Mouse (Mus musculus) MEL (cell line): ENCODE measurements around the gene Clip4.

ENCODE experiments used
- CTCF ChIP-seq, 3 experiments: IDR thresholded peaks in 2 of 3; conservative IDR thresholded peaks in 1 of 3; 2 replicates each; pipeline ENCODE4 v1.5.1; 2011 to 2012; ENCODE audit warnings: low read length in 3 of 3, low read depth in 2 of 3, mild to moderate bottlenecking in 2 of 3, improper control_type of control experiment in 1 of 3, inconsistent platforms in 1 of 3, mixed read lengths in 1 of 3, moderate library complexity in 1 of 3; ENCODE audit not compliant: control insufficient read depth in 1 of 3, insufficient read depth in 1 of 3, poor library complexity in 1 of 3, severe bottlenecking in 1 of 3
- ELF1 ChIP-seq: IDR thresholded peaks from 2 replicates; pipeline ENCODE4 v1.6.1; 2014; ENCODE audit warnings: low read depth, mild to moderate bottlenecking, inconsistent platforms, low read length, improper control_type of control experiment, moderate library complexity
- KAT2A ChIP-seq: conservative IDR thresholded peaks from 2 replicates; pipeline ENCODE4 v1.6.1; 2012; ENCODE audit warnings: low read depth, low read length, improper control_type of control experiment, inconsistent platforms
- ZNF384 ChIP-seq: IDR thresholded peaks from 2 replicates; pipeline ENCODE4 v1.6.1; 2012; ENCODE audit warnings: low read depth, mild to moderate bottlenecking, inconsistent platforms, low read length, improper control_type of control experiment

DNA sequence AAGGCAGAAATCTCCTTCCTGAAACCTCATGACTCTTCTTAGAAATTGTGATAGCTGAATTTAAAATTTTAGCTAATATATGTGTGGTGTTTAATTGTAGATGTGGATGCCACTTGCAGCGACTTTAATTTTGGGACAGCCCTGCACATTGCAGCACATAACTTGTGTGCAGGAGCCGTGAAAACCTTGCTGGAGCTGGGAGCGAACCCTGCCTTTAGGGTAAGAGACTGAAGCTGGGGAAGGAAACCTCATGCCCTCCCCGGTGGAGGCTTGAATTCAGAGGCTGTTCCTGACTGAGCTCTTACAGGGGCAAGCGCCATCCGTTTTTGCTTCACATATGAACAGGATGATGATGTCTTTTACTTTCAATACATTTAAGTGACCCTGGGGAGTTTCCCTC lies 35.2 kb downstream of the Clip4 start:
- no peak for TF ChIP-seq ZNF384
- no peak for TF ChIP-seq CTCF (IDR thresholded peaks at IDR 0.05 in 2 of 3, conservative IDR thresholded peaks at IDR 0.05 in 1 of 3; ENCODE audit: control insufficient read depth in 1 of 3, insufficient read depth in 1 of 3, low read depth in 2 of 3, low read length in 3 of 3, poor library complexity in 1 of 3, severe bottlenecking in 1 of 3)
- no peak for TF ChIP-seq KAT2A
- TF ChIP-seq ELF1: no peak
